Mouse (Mus musculus): ENCODE data around the gene Myo1h. TPM values are rescaled to one million over a fixed set of nuclear protein-coding genes. Genes with fewer than 3 reads are reported as not detected.

Gene Myo1h
- polyA plus RNA-seq, 1 experiment = 0.69 TPM

- no peaks in the 10 kb centered on the region for H3K27me3 ChIP-seq (ENCODE audit: control insufficient read depth, insufficient read depth, low read length)
- WGBS = 96% methylated on average over 9 of the region's 9 CpGs
- no peak for DNase-seq
- no peak overlapping the region for H3K4me3 ChIP-seq (ENCODE audit: control insufficient read depth, insufficient read depth, low read length)
- no peak overlapping the region for H3K27ac ChIP-seq (ENCODE audit: control insufficient read depth, insufficient read depth, low read length)
- TF ChIP-seq POLR2A (IDR thresholded peaks at IDR 0.05; ENCODE audit: control insufficient read depth, extremely low read depth, insufficient read depth, low read length, poor library complexity) = no peak
- no peak for TF ChIP-seq CTCF (IDR thresholded peaks at IDR 0.05; ENCODE audit: borderline replicate concordance, control insufficient read depth, extremely low read depth, insufficient read depth, low read length, poor library complexity)
- no peaks in the 10 kb centered on the region for H3K4me1 ChIP-seq (replicated peaks; ENCODE audit: control insufficient read depth, insufficient read depth, low read length)
- peaks cover 46% of the 10 kb centered on the region for H3K36me3 ChIP-seq (ENCODE audit: control insufficient read depth, insufficient read depth, low read length)
These were observed 104.2 kb downstream of the Myo1h start for GRCm38 (mm10) chr5:114393169-114393568.

- DNase-seq = no peak
- peaks cover 92% of the 10 kb centered on the region for H3K36me3 ChIP-seq (ENCODE audit: control insufficient read depth, insufficient read depth, low read length)
- no peaks in the 10 kb centered on the region for H3K4me1 ChIP-seq (replicated peaks; ENCODE audit: control insufficient read depth, insufficient read depth, low read length)
- H3K27ac ChIP-seq (ENCODE audit: control insufficient read depth, insufficient read depth, low read length) = no peak overlapping the region
- no peak overlapping the region for H3K4me3 ChIP-seq (ENCODE audit: control insufficient read depth, insufficient read depth, low read length)
- H3K27me3 ChIP-seq (ENCODE audit: control insufficient read depth, insufficient read depth, low read length) = no peaks in the 10 kb centered on the region
- TF ChIP-seq CTCF (IDR thresholded peaks at IDR 0.05; ENCODE audit: borderline replicate concordance, control insufficient read depth, extremely low read depth, insufficient read depth, low read length, poor library complexity) (no peak), POLR2A (IDR thresholded peaks at IDR 0.05; ENCODE audit: control insufficient read depth, extremely low read depth, insufficient read depth, low read length, poor library complexity) (no peak)
- whole genome bisulfite sequencing = 89% methylated on average over 14 of the region's 14 CpGs
These were observed 117.6 kb downstream of the Myo1h start for GRCm38 (mm10) chr5:114406592-114406991.

- no peak overlapping the region for H3K4me3 ChIP-seq (ENCODE audit: control insufficient read depth, insufficient read depth, low read length)
- WGBS = 73% methylated on average over 10 of the region's 10 CpGs
- H3K27me3 ChIP-seq (ENCODE audit: control insufficient read depth, insufficient read depth, low read length) = no peaks in the 10 kb centered on the region
- no peaks in the 10 kb centered on the region for H3K4me1 ChIP-seq (replicated peaks; ENCODE audit: control insufficient read depth, insufficient read depth, low read length)
- H3K36me3 ChIP-seq (ENCODE audit: control insufficient read depth, insufficient read depth, low read length) = peaks cover 93% of the 10 kb centered on the region
- no peak for TF ChIP-seq CTCF (IDR thresholded peaks at IDR 0.05; ENCODE audit: borderline replicate concordance, control insufficient read depth, extremely low read depth, insufficient read depth, low read length, poor library complexity)
- no peak for DNase-seq
- H3K27ac ChIP-seq (ENCODE audit: control insufficient read depth, insufficient read depth, low read length) = no peak overlapping the region
These were observed 118.3 kb downstream of the Myo1h start for GRCm38 (mm10) chr5:114407269-114407668.

GRCm38 (mm10) chr5:114407810-114408209, 118.8 kb downstream of the Myo1h start:
- Histone ChIP-seq H3K4me3 (ENCODE audit: control insufficient read depth, insufficient read depth, low read length) (no peak overlapping the region), H3K27ac (ENCODE audit: control insufficient read depth, insufficient read depth, low read length) (no peak overlapping the region), H3K27me3 (ENCODE audit: control insufficient read depth, insufficient read depth, low read length) (no peaks in the 10 kb centered on the region), H3K36me3 (ENCODE audit: control insufficient read depth, insufficient read depth, low read length) (peaks cover 93% of the 10 kb centered on the region), H3K4me1 (replicated peaks; ENCODE audit: control insufficient read depth, insufficient read depth, low read length) (no peaks in the 10 kb centered on the region)
- 97% methylated on average over 9 of the region's 9 CpGs for WGBS
- DNase-seq = no peak
- TF ChIP-seq POLR2A (IDR thresholded peaks at IDR 0.05; ENCODE audit: control insufficient read depth, extremely low read depth, insufficient read depth, low read length, poor library complexity) (no peak), CTCF (IDR thresholded peaks at IDR 0.05; ENCODE audit: borderline replicate concordance, control insufficient read depth, extremely low read depth, insufficient read depth, low read length, poor library complexity) (no peak)

GRCm38 (mm10) chr5:114408846-114409245, 119.9 kb downstream of the Myo1h start:
- Histone ChIP-seq H3K4me1 (replicated peaks; ENCODE audit: control insufficient read depth, insufficient read depth, low read length) (no peaks in the 10 kb centered on the region), H3K36me3 (ENCODE audit: control insufficient read depth, insufficient read depth, low read length) (peaks cover 95% of the 10 kb centered on the region), H3K4me3 (ENCODE audit: control insufficient read depth, insufficient read depth, low read length) (no peak overlapping the region), H3K27ac (ENCODE audit: control insufficient read depth, insufficient read depth, low read length) (no peak overlapping the region), H3K27me3 (ENCODE audit: control insufficient read depth, insufficient read depth, low read length) (no peaks in the 10 kb centered on the region)
- TF ChIP-seq CTCF (IDR thresholded peaks at IDR 0.05; ENCODE audit: borderline replicate concordance, control insufficient read depth, extremely low read depth, insufficient read depth, low read length, poor library complexity) (no peak), POLR2A (IDR thresholded peaks at IDR 0.05; ENCODE audit: control insufficient read depth, extremely low read depth, insufficient read depth, low read length, poor library complexity) (no peak)
- 97% methylated on average over 11 of the region's 11 CpGs for WGBS
- DNase-seq = no peak

GRCm38 (mm10) chr5:114410429-114410828, 121.5 kb downstream of the Myo1h start:
- H3K27ac ChIP-seq (ENCODE audit: control insufficient read depth, insufficient read depth, low read length) = no peak overlapping the region
- H3K4me1 ChIP-seq (replicated peaks; ENCODE audit: control insufficient read depth, insufficient read depth, low read length) = no peaks in the 10 kb centered on the region
- H3K27me3 ChIP-seq (ENCODE audit: control insufficient read depth, insufficient read depth, low read length) = no peaks in the 10 kb centered on the region
- DNase-seq = no peak
- WGBS = 96% methylated on average over 13 of the region's 13 CpGs
- peaks cover 94% of the 10 kb centered on the region for H3K36me3 ChIP-seq (ENCODE audit: control insufficient read depth, insufficient read depth, low read length)
- TF ChIP-seq POLR2A (IDR thresholded peaks at IDR 0.05; ENCODE audit: control insufficient read depth, extremely low read depth, insufficient read depth, low read length, poor library complexity) (no peak), CTCF (IDR thresholded peaks at IDR 0.05; ENCODE audit: borderline replicate concordance, control insufficient read depth, extremely low read depth, insufficient read depth, low read length, poor library complexity) (no peak)
- no peak overlapping the region for H3K4me3 ChIP-seq (ENCODE audit: control insufficient read depth, insufficient read depth, low read length)

GRCm38 (mm10) chr5:114412361-114412998, 123.5 kb downstream of the Myo1h start:
- no peak overlapping the region for H3K27ac ChIP-seq (ENCODE audit: control insufficient read depth, insufficient read depth, low read length)
- WGBS = 95% methylated on average over 23 of the region's 23 CpGs
- no peaks in the 10 kb centered on the region for H3K4me1 ChIP-seq (replicated peaks; ENCODE audit: control insufficient read depth, insufficient read depth, low read length)
- peaks cover 93% of the 10 kb centered on the region for H3K36me3 ChIP-seq (ENCODE audit: control insufficient read depth, insufficient read depth, low read length)
- TF ChIP-seq POLR2A (IDR thresholded peaks at IDR 0.05; ENCODE audit: control insufficient read depth, extremely low read depth, insufficient read depth, low read length, poor library complexity) (no peak), CTCF (IDR thresholded peaks at IDR 0.05; ENCODE audit: borderline replicate concordance, control insufficient read depth, extremely low read depth, insufficient read depth, low read length, poor library complexity) (no peak)
- no peaks in the 10 kb centered on the region for H3K27me3 ChIP-seq (ENCODE audit: control insufficient read depth, insufficient read depth, low read length)
- no peak for DNase-seq
- no peak overlapping the region for H3K4me3 ChIP-seq (ENCODE audit: control insufficient read depth, insufficient read depth, low read length)
